Mouse (Mus musculus): ENCODE measurements around the gene Rgs3. TPM values are rescaled to one million over a fixed set of nuclear protein-coding genes. Genes with fewer than 3 reads are reported as not detected.
A peak's percentile ranks its signal among the peaks of the same experiment; 100 is the strongest.

Rgs3 gene
- total RNA-seq, 4 experiments from 2014 or later, result 24.2 to 29.3 (median 26.5) TPM

DNA sequence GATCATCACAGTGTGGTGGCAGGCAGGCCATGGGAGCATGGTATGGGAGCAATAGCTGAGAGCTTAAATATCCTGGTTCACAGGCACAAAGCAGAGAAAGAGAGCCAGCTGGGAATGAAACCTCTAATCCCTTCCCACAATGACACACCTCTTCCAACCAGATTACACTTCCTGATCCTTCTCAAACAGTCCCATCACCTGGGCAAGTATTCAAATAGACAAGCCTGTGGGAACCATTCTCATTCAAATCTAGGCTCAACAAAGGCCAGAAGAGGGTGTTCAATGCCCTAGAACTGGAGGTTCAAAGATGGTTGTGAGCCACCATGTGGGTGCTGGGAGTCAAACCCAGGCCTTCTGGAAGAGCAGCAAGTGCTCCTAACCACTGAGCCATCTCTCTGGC, 161.2 kb downstream of the Rgs3 start:
- no peak for DNase-seq (ENCODE audit: low spot score in 2 of 2)

DNA sequence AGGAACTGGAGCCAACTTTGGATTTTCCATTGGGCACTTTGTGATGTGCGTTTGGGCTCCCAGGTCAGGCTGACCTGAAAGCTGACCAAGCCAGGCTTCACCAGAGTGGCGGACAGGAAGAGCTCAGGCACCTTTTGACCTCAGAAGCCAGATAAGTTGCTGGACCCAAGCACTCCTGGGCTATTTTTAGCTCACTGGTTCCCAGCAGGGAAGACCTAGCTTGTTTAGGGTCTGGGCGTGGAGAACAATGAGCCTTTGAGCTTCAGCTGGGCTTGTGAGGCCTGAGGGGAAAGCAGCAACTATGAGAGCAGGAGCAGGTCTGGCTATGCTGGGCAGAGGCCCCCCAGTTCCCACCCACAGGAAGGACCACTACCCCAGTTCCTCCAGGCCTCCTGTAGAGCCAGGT, 162.4 kb downstream of the Rgs3 start:
- DNase-seq (ENCODE audit: low spot score in 2 of 2), result no peak

DNA sequence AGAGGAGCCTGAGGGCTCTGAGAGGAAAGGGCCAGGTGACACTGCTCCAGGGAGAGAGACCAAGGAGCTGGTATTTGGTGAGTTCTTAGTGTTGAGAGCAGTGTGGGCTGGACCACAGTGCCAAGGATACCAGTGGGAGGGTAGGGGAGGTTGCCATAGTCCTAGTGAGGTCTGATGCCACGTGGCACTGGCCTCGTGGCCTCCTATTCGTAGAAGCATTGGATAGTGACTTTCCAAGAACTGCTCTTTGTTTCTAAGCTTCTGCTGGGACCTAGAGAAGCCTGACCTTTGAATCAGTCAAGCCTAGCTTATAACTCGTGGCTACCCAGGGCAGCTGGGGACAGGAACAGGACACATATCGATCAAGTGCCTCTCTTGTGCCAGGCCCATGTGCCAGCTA, 164.1 kb downstream of the Rgs3 start:
- DNase-seq (ENCODE audit: low spot score in 2 of 2), result no peak

DNA sequence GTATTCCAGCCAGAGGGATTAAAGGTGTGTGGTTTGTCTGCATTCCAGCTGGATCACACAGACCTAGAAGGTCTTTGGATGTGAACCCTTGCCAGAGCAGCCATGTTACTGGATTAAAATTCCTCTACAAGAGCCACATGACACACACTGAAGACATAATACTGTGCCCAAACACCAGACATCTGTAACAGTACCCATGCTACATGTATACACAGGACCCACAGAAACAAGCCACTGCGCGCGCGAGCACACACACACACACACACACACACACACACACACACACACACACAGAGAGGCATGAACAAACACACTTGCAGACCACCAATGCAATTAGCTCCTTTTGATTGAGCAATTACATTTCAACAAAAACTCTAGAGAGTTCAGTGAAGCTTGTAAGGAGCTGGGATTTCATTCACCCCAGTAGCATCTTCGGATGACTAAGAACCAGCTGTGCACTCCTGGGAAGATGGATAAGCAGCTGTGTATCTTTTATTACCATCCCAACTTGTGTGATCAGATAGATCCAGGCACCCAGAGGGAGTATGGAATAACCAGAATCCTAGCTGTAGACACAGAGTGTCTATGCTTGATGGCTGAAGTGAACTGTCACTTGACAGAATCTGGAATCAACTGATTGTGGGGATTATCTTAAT, 166.8 kb downstream of the Rgs3 start:
- DNase-seq (ENCODE audit: low spot score in 2 of 2), result no peak

DNA sequence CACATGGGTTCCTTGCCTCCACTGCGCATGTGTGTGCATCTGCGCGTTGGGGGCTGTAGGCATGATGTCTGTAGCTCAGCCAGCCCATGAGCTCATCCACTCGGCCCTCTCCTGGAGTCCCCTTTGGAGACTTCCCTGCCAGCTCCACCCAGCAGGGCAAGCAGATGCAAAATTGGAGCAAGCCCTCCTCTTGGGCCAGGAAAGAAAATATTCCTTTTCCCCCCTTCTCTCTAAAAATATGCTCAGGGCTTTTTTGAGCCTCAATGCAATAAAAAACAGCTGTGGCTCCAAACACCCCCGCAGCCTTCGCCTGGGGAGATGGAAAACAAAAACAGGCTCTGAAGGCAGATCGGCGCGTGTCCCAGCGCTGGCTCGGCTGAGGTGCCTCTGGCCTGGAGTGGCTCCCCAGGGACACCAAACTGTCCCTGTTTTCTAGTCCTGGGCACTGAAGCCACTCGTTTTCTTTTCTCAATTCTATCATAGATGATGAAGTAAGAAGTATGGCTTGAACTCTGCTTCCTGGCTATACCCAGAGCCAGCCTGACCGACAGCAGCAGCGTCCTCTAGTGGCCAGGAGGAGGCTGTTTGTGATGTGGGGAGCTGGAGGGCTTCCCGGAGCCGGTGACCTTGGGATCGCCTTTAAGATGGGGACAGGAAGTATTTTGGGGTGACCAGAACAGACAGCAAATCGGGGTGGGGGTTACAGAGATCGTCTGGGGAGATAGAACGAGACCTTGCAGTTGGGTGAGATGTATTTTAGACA, 168.1 kb downstream of the Rgs3 start:
- peak; percentile 31 to 44 for DNase-seq (ENCODE audit: low spot score in 2 of 2)

DNA sequence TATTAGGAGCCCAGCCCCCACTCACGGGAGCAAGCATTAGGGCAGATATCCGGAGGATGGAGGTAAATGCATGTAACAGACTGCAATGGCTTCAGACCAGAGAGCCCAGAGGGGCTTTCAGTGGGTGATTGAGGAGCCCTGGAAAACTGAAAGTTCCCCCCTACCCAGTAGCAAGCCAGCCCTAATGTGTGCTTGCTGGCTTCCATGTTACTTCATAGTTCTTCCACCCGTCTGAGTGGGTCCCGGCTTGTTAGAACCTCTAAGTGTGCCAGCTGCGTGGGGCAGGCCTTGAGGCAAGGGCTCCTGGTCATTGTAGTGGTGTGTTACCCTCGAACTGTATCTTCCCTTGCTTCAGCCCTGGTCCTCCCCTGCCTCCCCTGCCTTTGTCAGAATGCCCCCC, 168.8 kb downstream of the Rgs3 start:
- DNase-seq (ENCODE audit: low spot score in 2 of 2), result no peak

DNA sequence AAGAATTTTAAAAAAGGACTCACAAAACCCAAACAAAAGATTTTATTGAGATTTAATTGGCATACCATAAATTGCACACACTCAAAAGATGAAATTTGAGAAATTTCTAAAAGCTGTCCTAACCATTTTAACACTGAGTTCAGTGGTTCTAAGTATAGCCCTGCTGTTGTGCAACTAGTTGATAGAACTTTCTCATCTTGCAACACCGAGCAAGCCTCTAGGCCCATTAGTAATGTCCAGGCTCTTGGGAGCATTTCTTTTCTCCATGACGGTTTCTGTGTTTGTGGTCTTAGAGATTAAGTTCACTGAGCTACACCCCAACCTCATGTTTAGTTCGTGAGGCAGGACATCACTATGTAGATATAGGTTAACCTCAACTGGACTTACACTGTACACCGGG, 169.5 kb downstream of the Rgs3 start:
- DNase-seq (ENCODE audit: low spot score in 2 of 2), result no peak

DNA sequence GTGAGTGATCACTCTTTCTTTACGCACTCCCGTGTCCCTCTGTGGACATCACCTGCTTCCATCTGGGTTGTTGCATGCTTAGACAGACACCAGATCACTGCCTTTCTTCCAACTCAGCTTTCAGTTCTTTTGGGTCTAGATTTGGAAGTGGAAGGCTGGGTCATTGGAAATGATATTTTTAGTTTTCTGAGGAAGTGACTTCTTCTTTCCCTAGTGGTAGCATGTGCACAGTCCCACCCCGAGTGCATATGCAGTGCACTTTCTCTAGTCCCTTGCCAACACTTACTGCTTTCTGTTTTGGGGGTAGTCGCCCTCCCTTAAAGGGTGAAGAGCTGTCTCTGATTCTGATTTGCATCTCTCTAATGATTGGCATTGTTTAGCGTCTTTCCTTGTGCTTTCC, 170.3 kb downstream of the Rgs3 start:
- no peak for DNase-seq (ENCODE audit: low spot score in 2 of 2)

DNA sequence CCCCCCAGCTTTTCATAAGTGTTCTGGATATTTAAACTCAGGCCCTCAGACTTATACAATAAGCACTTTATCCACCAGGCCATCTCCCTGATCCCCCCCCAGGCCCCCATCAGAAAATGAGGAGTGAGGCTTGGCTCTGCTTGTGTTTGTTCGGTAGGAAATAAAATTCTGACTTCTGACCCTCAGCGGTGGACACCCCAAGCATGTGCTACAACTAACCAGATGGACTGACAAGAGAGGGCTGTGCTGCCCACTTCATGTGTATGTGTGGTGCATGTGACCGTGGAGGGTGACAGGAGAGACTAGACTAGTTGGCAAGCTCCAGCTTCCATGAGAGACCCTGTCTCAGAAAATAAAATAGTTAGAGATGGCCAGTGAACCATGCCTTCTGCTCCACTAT, 171.2 kb downstream of the Rgs3 start:
- DNase-seq (ENCODE audit: low spot score in 2 of 2), result no peak

DNA sequence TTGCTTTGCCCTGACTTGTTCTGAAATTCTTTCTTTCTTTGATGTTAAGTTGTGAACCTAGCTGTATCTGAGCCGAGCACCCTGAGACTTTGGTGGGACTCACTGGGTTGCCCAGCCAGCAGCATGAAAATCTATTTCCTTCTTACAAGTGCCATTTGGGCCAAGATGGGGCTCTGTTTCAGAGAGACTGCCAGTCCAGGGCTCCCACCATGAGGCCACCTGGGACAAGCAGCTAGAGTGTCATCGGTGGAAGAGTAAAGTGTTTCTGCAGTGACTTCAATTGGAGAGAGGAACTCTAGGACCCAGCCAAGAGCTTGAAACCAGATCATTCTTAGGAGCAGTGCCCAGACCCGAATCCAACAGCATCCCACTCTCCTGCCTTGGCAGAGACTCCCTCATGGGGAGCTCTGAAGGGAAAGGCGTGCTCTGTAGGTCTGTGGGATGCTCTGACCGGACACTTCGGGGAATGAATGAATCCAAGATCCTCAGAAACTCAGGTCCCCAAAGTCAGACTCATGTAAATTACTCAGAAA, 171.9 kb downstream of the Rgs3 start:
- no peak for DNase-seq (ENCODE audit: low spot score in 2 of 2)

DNA sequence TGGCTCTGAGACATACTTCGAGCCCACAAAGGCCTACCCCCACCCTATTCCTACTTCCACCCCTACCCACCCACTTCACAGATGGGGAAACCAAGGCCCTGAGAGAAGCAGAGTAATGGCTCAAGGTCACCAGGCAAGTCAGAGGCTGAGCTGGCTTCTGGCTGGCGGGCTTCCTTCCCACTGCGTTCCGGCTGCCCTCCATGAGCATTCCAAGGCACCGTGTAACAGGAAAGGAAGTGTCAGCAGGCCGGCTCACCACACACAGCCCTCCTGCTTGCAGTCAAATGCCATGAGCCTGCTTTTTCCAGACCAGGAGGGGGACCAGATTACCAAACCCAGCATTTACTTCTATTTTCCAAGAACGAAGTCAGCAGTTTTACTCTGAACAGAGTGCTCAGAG, 172.4 kb downstream of the Rgs3 start:
- DNase-seq (ENCODE audit: low spot score in 2 of 2), result no peak

DNA sequence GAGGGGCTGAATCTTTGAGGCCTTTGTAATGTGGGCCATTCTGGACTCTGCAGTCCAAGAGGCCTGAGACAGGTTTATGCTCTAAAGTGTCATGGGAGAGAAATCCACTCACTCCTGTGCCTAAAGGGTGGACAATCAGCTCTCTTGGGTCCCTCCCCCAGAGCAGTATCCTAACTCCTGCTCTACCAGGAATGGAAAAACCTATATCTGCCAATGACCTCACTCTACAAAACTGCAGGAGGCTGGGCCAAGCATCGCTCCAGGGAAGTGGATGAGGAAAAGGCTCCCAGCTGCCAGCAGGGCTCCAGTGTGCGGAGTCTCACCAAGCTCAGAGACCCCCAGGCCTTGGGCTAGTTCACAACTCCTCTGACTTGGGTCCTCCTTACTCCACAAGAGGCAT, 173.2 kb downstream of the Rgs3 start:
- DNase-seq (ENCODE audit: low spot score in 2 of 2), result no peak

DNA sequence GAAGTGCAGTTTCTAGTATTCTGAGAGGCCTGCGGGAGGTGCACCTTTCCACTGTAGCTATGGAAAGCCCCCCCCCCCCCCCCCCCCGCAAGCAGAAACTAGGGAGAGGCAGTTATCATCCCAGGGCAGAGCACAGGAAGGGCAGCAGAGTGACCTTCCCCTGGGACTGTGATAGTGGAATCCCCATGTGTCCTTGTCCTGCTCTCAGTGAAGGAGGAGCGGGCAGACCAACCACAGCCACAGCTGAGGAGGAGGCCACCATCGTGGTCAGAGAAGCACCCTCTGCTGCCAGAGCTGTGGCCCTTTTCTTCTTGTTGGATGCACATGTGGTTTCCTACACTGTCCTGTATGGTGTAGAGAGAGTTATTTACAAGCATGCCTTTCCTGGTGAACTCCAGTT, 174.3 kb downstream of the Rgs3 start:
- DNase-seq (ENCODE audit: low spot score in 2 of 2), result no peak

DNA sequence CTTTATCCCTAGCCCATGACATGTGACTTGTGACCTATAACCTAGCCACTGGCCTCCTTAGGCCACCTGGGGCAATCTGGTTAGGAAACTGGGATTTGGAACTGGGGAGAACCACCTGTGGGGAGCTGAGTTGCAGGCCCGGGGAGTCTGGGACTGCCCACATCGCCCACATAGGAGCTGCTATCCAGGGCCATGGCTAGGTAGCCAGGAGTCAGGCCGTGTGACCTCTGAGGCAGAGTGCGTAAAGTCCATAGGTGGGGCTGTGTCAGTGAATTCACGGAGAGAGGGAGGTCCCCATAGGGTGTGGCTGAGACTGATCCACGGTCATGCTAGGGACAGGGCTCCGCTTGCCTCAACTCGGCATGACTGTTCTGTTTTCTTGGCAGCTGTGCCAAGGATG, 175.6 kb downstream of the Rgs3 start:
- no peak for DNase-seq (ENCODE audit: low spot score in 2 of 2)

DNA sequence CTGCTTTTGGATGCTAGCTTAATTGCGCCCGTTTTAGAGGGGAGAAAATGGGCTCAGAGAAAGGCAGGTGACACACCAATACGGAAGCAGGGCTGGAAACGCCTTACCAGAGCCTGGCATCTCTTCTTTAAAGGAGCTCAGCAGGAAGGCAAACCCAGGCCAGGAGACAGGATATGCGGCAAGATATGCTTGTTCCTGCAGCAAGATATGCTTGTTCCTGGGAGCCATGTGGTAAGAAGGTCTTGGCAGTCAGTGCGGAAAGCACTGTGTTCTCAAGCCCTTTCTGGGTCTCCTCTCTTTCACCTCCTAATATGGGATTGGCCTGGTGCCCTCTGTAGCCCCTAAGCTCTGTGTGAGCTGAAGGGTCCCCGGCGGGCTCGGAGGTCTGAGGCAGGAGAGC, 176.2 kb downstream of the Rgs3 start:
- DNase-seq (ENCODE audit: low spot score in 2 of 2), result no peak

DNA sequence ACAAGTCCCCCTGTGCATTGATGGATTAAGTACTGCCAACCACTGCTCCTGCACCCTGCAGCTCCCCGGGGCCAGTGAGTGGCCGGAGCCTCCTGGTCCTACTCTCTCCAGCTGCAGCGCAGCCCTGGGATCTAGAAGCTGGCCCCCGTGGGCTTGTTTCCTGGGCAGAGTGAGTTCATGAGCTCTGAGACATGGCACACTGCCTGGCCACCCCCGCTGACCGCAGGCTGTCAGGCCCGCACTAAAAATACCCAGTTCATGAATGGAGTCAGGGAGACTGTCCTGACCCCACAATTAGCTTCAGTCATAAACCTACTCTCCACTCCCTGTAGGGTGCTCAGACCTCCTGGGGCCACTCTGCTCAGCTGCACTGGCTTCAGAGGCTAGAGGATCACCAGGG, 176.8 kb downstream of the Rgs3 start:
- DNase-seq (ENCODE audit: low spot score in 2 of 2), result no peak

DNA sequence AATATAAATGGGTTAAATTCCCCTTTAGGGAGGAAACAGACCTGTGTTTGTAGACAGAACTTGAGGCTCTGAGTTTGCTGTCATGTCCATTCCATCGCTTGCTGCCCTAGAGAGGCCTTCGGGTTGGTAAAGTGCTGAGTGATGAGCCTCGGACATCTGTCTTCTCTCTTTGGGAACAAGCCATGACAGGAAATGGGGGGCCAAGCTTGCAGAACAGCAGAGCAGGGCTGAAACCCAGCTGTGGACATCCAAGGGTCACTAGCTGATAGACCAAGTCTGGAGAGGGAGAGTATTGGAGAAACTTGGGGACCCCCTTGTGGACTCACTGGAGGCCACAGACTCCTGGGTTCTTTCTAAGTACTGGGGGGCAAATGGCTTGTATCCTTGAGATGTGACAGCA, 177.3 kb downstream of the Rgs3 start:
- no peak for DNase-seq (ENCODE audit: low spot score in 2 of 2)

DNA sequence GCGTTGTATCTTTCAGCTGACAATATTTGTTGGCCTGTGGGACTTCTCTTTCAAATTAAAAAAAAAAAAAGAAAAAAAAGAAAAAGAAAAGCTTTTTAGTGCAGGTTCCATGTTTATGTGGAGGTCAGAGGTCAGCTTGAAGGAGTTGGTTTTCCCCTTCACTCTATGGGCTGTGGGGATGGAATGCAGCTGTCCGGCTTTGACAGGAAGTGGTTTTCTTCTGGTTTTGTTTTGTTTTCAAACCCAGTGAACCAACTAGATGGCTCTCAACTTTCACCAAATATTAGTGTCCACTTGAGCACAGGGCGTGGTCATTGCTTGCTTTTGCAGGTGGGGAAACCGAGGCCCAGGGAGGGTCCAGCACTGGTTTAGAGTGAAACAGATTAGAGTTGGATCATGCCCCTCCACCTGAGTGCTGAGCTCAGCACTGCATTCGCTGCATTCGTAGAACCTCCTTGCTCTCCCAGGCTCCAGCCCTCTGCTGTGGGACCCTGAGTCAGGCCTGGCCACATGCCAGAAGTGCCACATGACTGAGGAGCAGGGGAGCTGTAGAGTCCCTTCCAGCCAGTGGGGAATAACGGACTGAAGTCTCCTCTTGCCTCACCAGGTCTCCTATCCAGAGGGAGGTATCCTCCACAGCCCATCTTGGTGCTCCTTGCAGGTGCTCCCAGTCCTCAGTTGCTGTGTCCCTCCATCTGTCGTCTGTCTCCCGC, 178.5 kb downstream of the Rgs3 start:
- no peak for DNase-seq (ENCODE audit: low spot score in 2 of 2)

DNA sequence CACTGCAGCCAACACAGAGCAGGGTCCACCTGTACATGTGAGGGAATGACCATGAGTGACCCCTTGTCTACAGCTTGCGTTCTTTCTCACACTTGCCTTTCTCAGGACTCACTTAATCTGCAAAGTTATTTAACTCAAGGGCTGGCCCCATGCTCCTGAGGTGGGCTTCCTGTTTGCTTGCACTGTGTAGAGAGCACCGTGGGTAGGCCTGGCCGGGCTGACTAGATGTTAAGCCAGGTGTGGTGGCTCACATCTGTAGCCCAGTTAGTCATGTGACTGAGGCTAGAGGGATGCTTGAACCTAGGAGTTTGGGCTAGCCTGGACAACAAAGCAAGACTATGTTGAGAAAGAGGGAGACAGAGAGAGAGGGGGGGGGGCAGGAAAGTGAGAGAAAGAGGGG, 179.3 kb downstream of the Rgs3 start:
- no peak for DNase-seq (ENCODE audit: low spot score in 2 of 2)

DNA sequence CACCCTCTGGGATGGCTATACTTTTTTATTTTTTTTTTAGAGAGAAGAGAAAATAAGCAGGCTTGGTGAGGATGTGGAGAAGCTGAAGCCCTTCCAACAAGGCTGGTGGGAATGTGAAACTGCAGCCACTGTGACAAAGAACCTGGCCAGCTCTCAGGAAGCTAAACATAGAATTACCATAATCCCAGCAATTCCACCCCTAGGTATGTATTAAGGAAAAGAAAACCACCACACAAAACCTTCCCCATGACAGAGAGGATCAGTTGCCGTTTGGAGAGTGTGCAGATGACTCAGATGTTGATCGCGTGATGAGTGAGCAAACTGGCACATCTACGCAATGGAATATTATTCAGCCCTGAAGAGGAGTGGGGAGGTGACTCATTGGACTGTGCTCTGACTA, 179.9 kb downstream of the Rgs3 start:
- no peak for DNase-seq (ENCODE audit: low spot score in 2 of 2)

DNA sequence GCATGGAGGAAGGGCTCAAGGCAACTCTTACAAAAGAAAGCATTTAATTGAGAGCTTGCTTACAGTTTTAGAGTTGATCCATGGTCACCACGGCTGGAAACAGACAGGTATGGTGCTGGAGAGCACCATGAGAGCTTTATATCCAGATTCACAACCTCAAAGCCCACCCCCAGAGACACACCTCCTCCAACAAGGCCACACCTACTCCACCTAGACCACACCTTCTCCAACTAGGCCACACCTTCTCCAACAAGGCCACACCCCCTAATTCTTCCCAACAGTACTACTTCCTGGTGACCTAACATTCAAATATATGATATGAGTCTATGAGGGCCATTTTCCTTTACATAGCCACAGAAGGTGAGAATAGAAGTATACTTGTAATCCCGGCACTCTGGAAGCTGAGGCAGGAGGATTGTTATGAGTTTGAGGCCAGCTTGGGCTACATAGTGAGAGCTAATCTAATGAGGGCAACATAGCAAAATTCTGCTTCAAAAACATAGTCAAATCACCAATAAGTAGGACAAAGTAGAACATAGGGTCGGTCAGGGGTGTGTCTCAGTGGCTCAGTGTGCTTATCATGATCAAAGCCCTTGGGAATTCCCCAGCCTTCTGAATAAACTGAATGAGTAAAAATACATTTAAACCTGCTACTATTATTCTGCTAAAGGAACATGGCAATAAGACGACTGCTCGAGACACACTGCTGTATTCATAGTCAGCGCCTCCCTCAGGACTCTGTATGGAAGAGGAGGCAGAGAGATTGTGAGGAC, 180.8 kb downstream of the Rgs3 start:
- no peak for DNase-seq (ENCODE audit: low spot score in 2 of 2)

DNA sequence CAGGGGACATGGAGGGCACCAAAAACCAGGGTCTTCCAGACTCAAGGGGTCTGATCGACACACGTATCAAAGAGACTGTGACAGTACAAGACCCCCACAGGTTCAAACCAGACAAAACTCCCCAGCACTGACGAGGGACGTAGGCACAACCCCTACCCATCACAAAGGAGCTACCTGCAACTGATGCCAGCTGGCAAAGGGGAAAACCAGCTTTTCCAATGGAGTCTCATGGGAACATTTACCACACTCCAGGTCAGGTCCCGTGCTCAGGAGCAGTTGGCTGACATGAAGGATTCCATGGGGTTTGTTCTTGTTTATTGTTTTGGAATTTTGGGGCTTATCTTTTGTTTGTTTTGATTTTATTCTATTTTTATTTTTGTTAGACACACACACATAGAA, 181.4 kb downstream of the Rgs3 start:
- no peak for DNase-seq (ENCODE audit: low spot score in 2 of 2)
